Mouse (Mus musculus): ENCODE data around the gene Cdh4.

DNA sequence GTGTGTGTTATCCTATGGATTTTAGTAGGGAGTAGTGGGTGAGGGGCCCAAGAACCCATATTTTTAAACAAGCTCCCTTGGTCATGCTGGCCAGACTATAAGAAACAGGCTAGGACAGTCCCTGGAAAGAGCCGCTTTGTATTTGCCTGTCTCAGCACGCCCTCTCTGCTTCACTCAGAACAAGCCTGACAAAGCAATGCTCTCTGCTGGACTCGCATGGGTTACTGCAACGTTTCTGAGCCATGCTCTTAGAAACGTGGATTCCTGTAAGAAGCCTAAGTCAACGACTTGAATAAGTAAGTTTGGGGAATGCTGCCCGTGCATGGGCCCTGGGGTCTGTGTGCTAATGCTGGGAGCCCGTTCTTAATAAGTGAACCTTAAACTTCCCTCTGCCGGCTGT is 2.1 kb upstream of the Cdh4 start:
- TF ChIP-seq CTCF (IDR thresholded peaks at IDR 0.05; ENCODE audit: borderline replicate concordance, extremely low read depth, insufficient read depth, insufficient read length) (peak; percentile 41; the same call in 1 of the 2 replicates), POLR2A (IDR thresholded peaks at IDR 0.05; ENCODE audit: borderline replicate concordance, extremely low read depth, insufficient read depth, insufficient read length, poor library complexity, severe bottlenecking) (no peak)

Measured in brain, embryonic 14.5 days (tissue).